Mouse (Mus musculus): ENCODE measurements around the gene Gm20388. TPM values are rescaled to one million over a fixed set of nuclear protein-coding genes. Genes with fewer than 3 reads are reported as not detected.
A peak's percentile ranks its signal among the peaks of the same experiment; 100 is the strongest.

The Gm20388 gene
- polyA plus RNA-seq, 1 experiment, result 23.9 TPM

- Histone ChIP-seq H3K27ac (ENCODE audit: insufficient read depth, low read length) (peak overlapping the region; percentile 68), H3K4me3 (ENCODE audit: insufficient read depth, low read length) (no peak overlapping the region), H3K4me1 (ENCODE audit: control insufficient read depth, insufficient read depth, low read length) (no peaks in the 10 kb centered on the region)
- TF ChIP-seq CTCF (IDR thresholded peaks at IDR 0.05; ENCODE audit: extremely low read depth, insufficient read depth, low read length), result no peak
- no peak for TF ChIP-seq POLR2A (IDR thresholded peaks at IDR 0.05; ENCODE audit: extremely low read depth, insufficient read depth, low read length)
Observed at GRCm38 (mm10) chr8:120474496-120475235, 564.0 kb downstream of the Gm20388 start.

- Histone ChIP-seq H3K4me3 (ENCODE audit: insufficient read depth, low read length) (no peak overlapping the region), H3K4me1 (ENCODE audit: control insufficient read depth, insufficient read depth, low read length) (no peaks in the 10 kb centered on the region), H3K27ac (ENCODE audit: insufficient read depth, low read length) (no peak overlapping the region)
- TF ChIP-seq POLR2A (IDR thresholded peaks at IDR 0.05; ENCODE audit: extremely low read depth, insufficient read depth, low read length) (no peak), CTCF (IDR thresholded peaks at IDR 0.05; ENCODE audit: extremely low read depth, insufficient read depth, low read length) (no peak)
Observed at GRCm38 (mm10) chr8:120475462-120476201, 565.0 kb downstream of the Gm20388 start.

GRCm38 (mm10) chr8:120476711-120477575 is 566.3 kb downstream of the Gm20388 start:
- TF ChIP-seq POLR2A (IDR thresholded peaks at IDR 0.05; ENCODE audit: extremely low read depth, insufficient read depth, low read length), result no peak
- TF ChIP-seq CTCF (IDR thresholded peaks at IDR 0.05; ENCODE audit: extremely low read depth, insufficient read depth, low read length), result no peak
- no peak overlapping the region for H3K27ac ChIP-seq (ENCODE audit: insufficient read depth, low read length)
- H3K4me1 ChIP-seq (ENCODE audit: control insufficient read depth, insufficient read depth, low read length), result no peaks in the 10 kb centered on the region
- H3K4me3 ChIP-seq (ENCODE audit: insufficient read depth, low read length), result no peak overlapping the region

DNA sequence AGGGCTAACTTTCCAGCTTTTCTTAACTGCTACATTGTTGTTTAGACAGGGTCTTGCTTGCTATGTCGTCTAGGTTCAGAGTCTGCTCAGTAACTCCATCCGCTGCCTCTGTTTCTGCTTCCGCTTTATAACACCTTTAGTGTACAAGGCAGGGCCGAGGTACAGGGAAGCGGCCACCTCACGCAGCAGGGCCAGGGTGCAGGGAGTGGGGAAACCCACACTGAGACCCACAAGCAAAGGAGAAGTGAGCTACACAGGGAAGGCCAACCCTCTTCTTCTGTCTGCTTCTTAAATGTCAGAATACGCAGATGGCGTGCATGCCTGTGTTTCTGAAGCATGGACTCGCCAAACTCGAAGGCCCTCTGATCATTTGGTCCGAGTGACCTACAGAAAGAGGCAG is 568.1 kb downstream of the Gm20388 start:
- Histone ChIP-seq H3K4me1 (ENCODE audit: control insufficient read depth, insufficient read depth, low read length) (no peaks in the 10 kb centered on the region), H3K4me3 (ENCODE audit: insufficient read depth, low read length) (no peak overlapping the region), H3K27ac (ENCODE audit: insufficient read depth, low read length) (no peak overlapping the region)
- TF ChIP-seq CTCF (IDR thresholded peaks at IDR 0.05; ENCODE audit: extremely low read depth, insufficient read depth, low read length), result no peak

- Histone ChIP-seq H3K4me1 (ENCODE audit: control insufficient read depth, insufficient read depth, low read length) (peaks cover 5% of the 10 kb centered on the region), H3K27ac (ENCODE audit: insufficient read depth, low read length) (no peak overlapping the region), H3K4me3 (ENCODE audit: insufficient read depth, low read length) (no peak overlapping the region)
- TF ChIP-seq CTCF (IDR thresholded peaks at IDR 0.05; ENCODE audit: extremely low read depth, insufficient read depth, low read length) (no peak), POLR2A (IDR thresholded peaks at IDR 0.05; ENCODE audit: extremely low read depth, insufficient read depth, low read length) (no peak)
Observed at GRCm38 (mm10) chr8:120479691-120480090, 569.0 kb downstream of the Gm20388 start.

GRCm38 (mm10) chr8:120482015-120482689 is 571.5 kb downstream of the Gm20388 start:
- TF ChIP-seq CTCF (IDR thresholded peaks at IDR 0.05; ENCODE audit: extremely low read depth, insufficient read depth, low read length), result no peak
- no peak for TF ChIP-seq POLR2A (IDR thresholded peaks at IDR 0.05; ENCODE audit: extremely low read depth, insufficient read depth, low read length)
- Histone ChIP-seq H3K4me3 (ENCODE audit: insufficient read depth, low read length) (no peak overlapping the region), H3K27ac (ENCODE audit: insufficient read depth, low read length) (no peak overlapping the region), H3K4me1 (ENCODE audit: control insufficient read depth, insufficient read depth, low read length) (peaks cover 11% of the 10 kb centered on the region)

GRCm38 (mm10) chr8:120484460-120484859 is 573.8 kb downstream of the Gm20388 start:
- Histone ChIP-seq H3K4me3 (ENCODE audit: insufficient read depth, low read length) (no peak overlapping the region), H3K27ac (ENCODE audit: insufficient read depth, low read length) (peak overlapping the region; percentile 47), H3K4me1 (ENCODE audit: control insufficient read depth, insufficient read depth, low read length) (peaks cover 11% of the 10 kb centered on the region)
- TF ChIP-seq CTCF (IDR thresholded peaks at IDR 0.05; ENCODE audit: extremely low read depth, insufficient read depth, low read length), result no peak
- no peak for TF ChIP-seq POLR2A (IDR thresholded peaks at IDR 0.05; ENCODE audit: extremely low read depth, insufficient read depth, low read length)

DNA sequence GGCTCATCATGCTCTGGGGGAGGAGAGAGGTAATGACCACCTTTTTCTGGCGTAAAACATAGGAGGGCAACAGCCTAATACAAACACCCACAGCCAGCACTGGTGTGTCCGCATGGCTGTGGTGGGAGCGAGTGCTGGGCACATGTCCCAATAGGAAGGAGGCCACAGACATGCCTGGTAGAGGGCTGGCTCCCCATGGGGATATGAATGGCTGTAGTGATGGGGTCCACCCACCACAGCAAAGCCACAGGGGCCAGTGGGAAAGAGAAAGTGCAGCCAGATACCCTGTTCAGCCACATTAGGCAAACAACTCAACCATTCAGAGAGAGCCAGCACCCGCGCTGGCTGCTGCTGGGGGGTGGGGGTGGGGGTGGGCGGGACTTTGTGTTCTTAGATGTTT is 574.5 kb downstream of the Gm20388 start:
- no peak for TF ChIP-seq CTCF (IDR thresholded peaks at IDR 0.05; ENCODE audit: extremely low read depth, insufficient read depth, low read length)
- no peak for TF ChIP-seq POLR2A (IDR thresholded peaks at IDR 0.05; ENCODE audit: extremely low read depth, insufficient read depth, low read length)
- Histone ChIP-seq H3K4me3 (ENCODE audit: insufficient read depth, low read length) (no peak overlapping the region), H3K4me1 (ENCODE audit: control insufficient read depth, insufficient read depth, low read length) (peaks cover 11% of the 10 kb centered on the region), H3K27ac (ENCODE audit: insufficient read depth, low read length) (no peak overlapping the region)

Data from cortical plate, adult 2 months (tissue).